Mouse (Mus musculus) forebrain, embryonic 11.5 days (tissue): ENCODE data around the gene Grin2c. TPM values are rescaled to one million over a fixed set of nuclear protein-coding genes. Genes with fewer than 3 reads are reported as not detected.

Experiments
- ATAC-seq: fragments of 200-750 bp; cut with Nextera tagmentation; replicated peaks from 2 replicates; pipeline ENCODE4 v1.8.0; 2017; ENCODE audit warnings: moderate TSS enrichment; ENCODE audit not compliant: low FRiP score
- DNase-seq: peaks from one replicate; pipeline ENCODE4 v3.0.0-alpha.2; 2017; ENCODE audit warnings: low spot score
- H3K27ac ChIP-seq: fragments of 300-500 bp; sonication (generic); 2 replicates; pipeline ENCODE4 v1.5.1; 2014; ENCODE audit warnings: low read depth, low read length
- H3K27me3 ChIP-seq: fragments of 300-500 bp; sonication (generic); 2 replicates; pipeline ENCODE4 v1.6.1; 2014; ENCODE audit warnings: mild to moderate bottlenecking, low read length, mixed read lengths; ENCODE audit not compliant: control insufficient read depth, insufficient read depth
- H3K36me3 ChIP-seq: fragments of 300-500 bp; sonication (generic); 2 replicates; pipeline ENCODE4 v1.6.1; 2014; ENCODE audit warnings: mild to moderate bottlenecking, low read length, moderate library complexity, mixed read lengths; ENCODE audit not compliant: control insufficient read depth, insufficient read depth
- H3K4me1 ChIP-seq: fragments of 300-500 bp; sonication (generic); replicated peaks from 2 replicates; pipeline ENCODE4 v1.6.1; 2014; ENCODE audit warnings: low read length, mixed read lengths; ENCODE audit not compliant: control insufficient read depth, insufficient read depth
- H3K4me2 ChIP-seq: fragments of 300-500 bp; sonication (generic); 2 replicates; pipeline ENCODE4 v1.6.1; 2014; ENCODE audit warnings: low read depth, mild to moderate bottlenecking, low read length, moderate library complexity, mixed read lengths; ENCODE audit not compliant: severe bottlenecking
- H3K4me3 ChIP-seq: fragments of 300-500 bp; sonication (generic); 2 replicates; pipeline ENCODE4 v1.5.1; 2014; ENCODE audit warnings: low read depth, low read length
- H3K9ac ChIP-seq: fragments of 300-500 bp; sonication (generic); 2 replicates; pipeline ENCODE4 v1.6.1; 2014; ENCODE audit warnings: low read length
- H3K9me3 ChIP-seq: fragments of 300-500 bp; sonication (generic); 2 replicates; pipeline ENCODE4 v1.6.1; 2016; ENCODE audit warnings: low read length, mixed read lengths; ENCODE audit not compliant: control insufficient read depth
- WGBS: fragments of 180-500 bp; shearing (Covaris S2); extraction: QIAGEN DNeasy Blood & Tissue Kit; methylation state at CpG from one replicate; pipeline ENCODE4 v1.1.7; 2014; 5-methylcytosine and 5-hydroxymethylcytosine counted together
- microRNA-seq: library from miRNA; unstranded; fragments of <30 nt; microRNA quantifications from one replicate; pipeline ENCODE4, GENCODE M21; 2016; ENCODE audit not compliant: insufficient number of aligned reads
- polyA plus RNA-seq: library from polyadenylated mRNA; unstranded; fragments of >200 nt; fragmentation: Nextera tagmentation; extraction: Ambion mirVana; gene quantifications from 2 replicates; pipeline ENCODE4 v1.2.1, GENCODE M21; 2014

Gene Grin2c
- polyA plus RNA-seq, 1 experiment from 2014 or later: not detected

GRCm38 (mm10) chr11:115202316-115202715 is 64.7 kb downstream of the Grin2c start:
- no peak overlapping the region for H3K4me2 ChIP-seq
- H3K27ac ChIP-seq: no peak overlapping the region
- ATAC-seq (0 out of 2 replicates have a peak, but pooled peaks have one; percentile 73), DNase-seq (peak; percentile 92)
- WGBS: 19% methylated on average over 12 of the region's 12 CpGs
- H3K36me3 ChIP-seq: no peaks in the 10 kb centered on the region; the same call in 1 of the 2 replicates
- H3K9me3 ChIP-seq: no peaks in the 10 kb centered on the region
- no peaks in the 10 kb centered on the region for H3K27me3 ChIP-seq
- no peaks in the 10 kb centered on the region for H3K4me1 ChIP-seq
- H3K9ac ChIP-seq: no peak overlapping the region
- no peak overlapping the region for H3K4me3 ChIP-seq

- Histone ChIP-seq H3K4me2 (no peak overlapping the region), H3K27ac (no peak overlapping the region), H3K27me3 (no peaks in the 10 kb centered on the region), H3K36me3 (no peaks in the 10 kb centered on the region), H3K9ac (no peak overlapping the region), H3K9me3 (no peaks in the 10 kb centered on the region), H3K4me3 (no peak overlapping the region), H3K4me1 (no peaks in the 10 kb centered on the region)
- no peak for ATAC-seq
- 90% methylated on average over 4 of the region's 4 CpGs for WGBS
- no peak for DNase-seq
Measured at GRCm38 (mm10) chr11:115200520-115200919, 66.5 kb downstream of the Grin2c start.

Small RNAs within 50 kb of the gene (microRNA-seq; reads per million reads assigned to microRNA genes)
- not detected for gene Gm25837

Other genes starting within 250 kb of the Grin2c start
- gene Cd300ld4, start 240.2 kb downstream of the Grin2c start, polyA plus RNA-seq: not detected in 2 replicates
- not detected in 2 replicates for gene Cd300ld5, start 229.5 kb downstream of the Grin2c start, polyA plus RNA-seq
- gene Cd300ld3, start 218.8 kb downstream of the Grin2c start, polyA plus RNA-seq: not detected in 2 replicates
- not detected in 2 replicates for gene Cd300e, start 205.1 kb downstream of the Grin2c start, polyA plus RNA-seq
- gene Rab37, start 175.8 kb downstream of the Grin2c start, polyA plus RNA-seq: 0.83 and 0.98 TPM in 2 replicates
- not detected in 2 replicates for gene Cd300lf, start 133.3 kb downstream of the Grin2c start, polyA plus RNA-seq
- gene Slc9a3r1, start 103.9 kb downstream of the Grin2c start, polyA plus RNA-seq: 34.3 and 35.2 TPM in 2 replicates
- 8.8 and 9.2 TPM in 2 replicates for gene Tmem104, start 79.8 kb downstream of the Grin2c start, polyA plus RNA-seq
- 13.8 and 16.0 TPM in 2 replicates for gene Nat9, start 79.4 kb downstream of the Grin2c start, polyA plus RNA-seq
- 13.8 and 15.6 TPM in 2 replicates for gene Fdxr, start 9.8 kb upstream of the Grin2c start, polyA plus RNA-seq
- 0.25 and 0.45 TPM in 2 replicates for gene Fads6, start 30.4 kb upstream of the Grin2c start, polyA plus RNA-seq
- not detected in 2 replicates for gene Otop2, start 39.9 kb upstream of the Grin2c start, polyA plus RNA-seq
- not detected in 2 replicates for gene Ush1g, start 54.8 kb upstream of the Grin2c start, polyA plus RNA-seq
- gene Otop3, start 67.5 kb upstream of the Grin2c start, polyA plus RNA-seq: not detected in 2 replicates
- 22.3 and 26.0 TPM in 2 replicates for gene Hid1, start 100.5 kb upstream of the Grin2c start, polyA plus RNA-seq
- gene Cdr2l, start 114.7 kb upstream of the Grin2c start, polyA plus RNA-seq: 29.0 and 29.7 TPM in 2 replicates
- gene Mrpl58, start 136.5 kb upstream of the Grin2c start, polyA plus RNA-seq: 253 and 265 TPM in 2 replicates
- gene Atp5h, start 152.7 kb upstream of the Grin2c start, polyA plus RNA-seq: 814 TPM in 2 replicates
- 24.5 and 27.1 TPM in 2 replicates for gene Kctd2, start 152.9 kb upstream of the Grin2c start, polyA plus RNA-seq
- 0.16 and 0.23 TPM in 2 replicates for gene Trim80, start 173.3 kb upstream of the Grin2c start, polyA plus RNA-seq
- 0.16 and 0.24 TPM in 2 replicates for gene Slc16a5, start 195.2 kb upstream of the Grin2c start, polyA plus RNA-seq
- 8.9 and 9.7 TPM in 2 replicates for gene Armc7, start 208.4 kb upstream of the Grin2c start, polyA plus RNA-seq
- 72.6 and 78.5 TPM in 2 replicates for gene Nt5c, start 224.6 kb upstream of the Grin2c start, polyA plus RNA-seq
- gene Jpt1, start 247.1 kb upstream of the Grin2c start, polyA plus RNA-seq: 961 and 989 TPM in 2 replicates